Mouse (Mus musculus): ENCODE measurements around the gene Itpr2. TPM values are rescaled to one million over a fixed set of nuclear protein-coding genes. Genes with fewer than 3 reads are reported as not detected.

Itpr2 gene
- polyA plus RNA-seq, 1 experiment, result 25.5 TPM

- TF ChIP-seq CTCF (IDR thresholded peaks at IDR 0.05; ENCODE audit: insufficient read depth, low read length) (no peak), POLR2A (IDR thresholded peaks at IDR 0.05; ENCODE audit: borderline replicate concordance, extremely low read depth, low read depth, low read length) (no peak)
- Histone ChIP-seq H3K4me3 (replicated peaks; ENCODE audit: extremely low read depth, low read depth, low read length) (no peak overlapping the region), H3K4me1 (ENCODE audit: control insufficient read depth, insufficient read depth, low read length) (peaks cover 5% of the 10 kb centered on the region; the same call in 1 of the 2 replicates)
- no peak for DNase-seq
- 95% methylated on average over 15 of the region's 15 CpGs for WGBS
Observed at GRCm38 (mm10) chr6:146078136-146078535, 423.9 kb downstream of the Itpr2 start.

- no peak for DNase-seq
- H3K4me3 ChIP-seq (replicated peaks; ENCODE audit: extremely low read depth, low read depth, low read length), result no peak overlapping the region
- peaks cover 5% of the 10 kb centered on the region; the same call in 1 of the 2 replicates for H3K4me1 ChIP-seq (ENCODE audit: control insufficient read depth, insufficient read depth, low read length)
- 59% methylated on average over 11 of the region's 11 CpGs for WGBS
- TF ChIP-seq POLR2A (IDR thresholded peaks at IDR 0.05; ENCODE audit: borderline replicate concordance, extremely low read depth, low read depth, low read length) (no peak), CTCF (IDR thresholded peaks at IDR 0.05; ENCODE audit: insufficient read depth, low read length) (no peak)
Observed at GRCm38 (mm10) chr6:146077124-146077889, 424.7 kb downstream of the Itpr2 start.

- TF ChIP-seq CTCF (IDR thresholded peaks at IDR 0.05; ENCODE audit: insufficient read depth, low read length) (no peak), POLR2A (IDR thresholded peaks at IDR 0.05; ENCODE audit: borderline replicate concordance, extremely low read depth, low read depth, low read length) (no peak)
Observed at GRCm38 (mm10) chr6:146072842-146073241, 429.2 kb downstream of the Itpr2 start.

GRCm38 (mm10) chr6:146071883-146072282, 430.1 kb downstream of the Itpr2 start:
- TF ChIP-seq CTCF (IDR thresholded peaks at IDR 0.05; ENCODE audit: insufficient read depth, low read length) (no peak), POLR2A (IDR thresholded peaks at IDR 0.05; ENCODE audit: borderline replicate concordance, extremely low read depth, low read depth, low read length) (no peak)
- Histone ChIP-seq H3K4me3 (replicated peaks; ENCODE audit: extremely low read depth, low read depth, low read length) (no peak overlapping the region), H3K4me1 (ENCODE audit: control insufficient read depth, insufficient read depth, low read length) (no peaks in the 10 kb centered on the region)
- WGBS, result 83% methylated on average over 1 of the region's 1 CpGs
- DNase-seq, result no peak

More at GRCm38 (mm10) chr6:146072842-146073241, 429.2 kb downstream of the Itpr2 start:
- DNase-seq, result no peak
- Histone ChIP-seq H3K4me1 (ENCODE audit: control insufficient read depth, insufficient read depth, low read length) (no peaks in the 10 kb centered on the region), H3K4me3 (replicated peaks; ENCODE audit: extremely low read depth, low read depth, low read length) (no peak overlapping the region)
- WGBS, result 66% methylated on average over 1 of the region's 1 CpGs

Other genes starting within 250 kb of the Itpr2 start
- 54.3 and 87.8 TPM in 2 replicates for gene Fgfr1op2, start 75.0 kb upstream of the Itpr2 start, polyA plus RNA-seq (2012; rRNA removed)
- gene Ints13, start 75.6 kb upstream of the Itpr2 start, polyA plus RNA-seq (2012; rRNA removed), result 10.0 and 13.1 TPM in 2 replicates
- gene Med21, start 140.3 kb upstream of the Itpr2 start, polyA plus RNA-seq (2012; rRNA removed), result 18.0 and 25.1 TPM in 2 replicates
- 15.8 and 20.2 TPM in 2 replicates for gene Tm7sf3, start 140.6 kb upstream of the Itpr2 start, polyA plus RNA-seq (2012; rRNA removed)
- 2.8 and 5.3 TPM in 2 replicates for gene Stk38l, start 222.8 kb upstream of the Itpr2 start, polyA plus RNA-seq (2012; rRNA removed)